Mouse (Mus musculus): ENCODE results near the gene Gtsf1l. TPM values are rescaled to one million over a fixed set of nuclear protein-coding genes. Genes with fewer than 3 reads are reported as not detected.

Gene Gtsf1l
- polyA plus RNA-seq, 1 experiment from 2014 or later: not detected

DNA sequence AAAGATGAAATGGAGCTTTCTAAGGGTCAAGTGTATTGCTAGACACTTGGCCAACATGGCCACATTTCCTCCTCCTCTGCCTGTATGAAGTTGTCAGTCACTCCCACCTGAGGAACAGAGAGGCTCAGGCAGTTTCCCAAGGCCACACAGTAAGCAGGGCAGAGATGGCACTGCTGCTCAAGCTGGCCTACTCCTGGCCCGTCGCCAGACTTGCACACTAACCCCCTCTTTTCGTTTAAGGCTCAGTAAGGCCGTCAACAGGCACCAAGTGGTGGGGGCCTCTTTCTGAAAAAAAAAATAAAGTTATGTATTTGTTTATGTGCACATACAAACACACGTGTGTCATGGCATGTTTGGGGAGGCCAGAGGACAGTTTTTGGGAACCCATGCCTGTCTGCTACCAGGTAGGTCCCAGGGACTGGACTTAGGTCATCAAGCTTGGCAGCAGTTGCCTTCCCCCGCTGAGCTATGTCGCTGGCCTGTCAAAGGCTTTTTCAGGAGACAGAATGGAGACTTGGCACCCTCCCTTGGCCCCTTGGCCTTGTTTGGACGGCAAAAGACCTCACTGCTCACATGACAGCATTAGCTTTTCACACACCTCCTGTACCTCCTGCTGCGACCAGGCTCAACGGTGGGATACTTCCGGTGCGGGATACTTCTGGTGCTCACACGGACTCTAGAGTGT is 16.6 kb upstream of the Gtsf1l start:
- Histone ChIP-seq H3K27me3 (ENCODE audit: low read depth, poor library complexity, severe bottlenecking) (peaks cover 43% of the 10 kb centered on the region), H3K4me3 (no peak overlapping the region), H3K9me3 (replicated peaks) (no peaks in the 10 kb centered on the region), H3K36me3 (no peaks in the 10 kb centered on the region), H3K4me1 (peaks cover 60% of the 10 kb centered on the region), H3K27ac (replicated peaks) (0 out of 2 replicates have a peak overlapping the region, but pooled peaks have one; percentile 4)
- no peak for DNase-seq (ENCODE audit: low spot score)
- 82% methylated on average over 13 of the region's 13 CpGs for whole genome bisulfite sequencing

- Histone ChIP-seq H3K4me1 (peaks cover 54% of the 10 kb centered on the region), H3K4me3 (no peak overlapping the region), H3K36me3 (no peaks in the 10 kb centered on the region), H3K27ac (replicated peaks) (peak overlapping the region; percentile 61; the same call in 1 of the 2 replicates), H3K9me3 (replicated peaks) (no peaks in the 10 kb centered on the region), H3K27me3 (ENCODE audit: low read depth, poor library complexity, severe bottlenecking) (peaks cover 45% of the 10 kb centered on the region)
- no peak for DNase-seq (ENCODE audit: low spot score)
- 76% methylated on average over 18 of the region's 18 CpGs for WGBS
Observed at GRCm38 (mm10) chr2:163102900-163103653, 15.4 kb upstream of the Gtsf1l start.

DNA sequence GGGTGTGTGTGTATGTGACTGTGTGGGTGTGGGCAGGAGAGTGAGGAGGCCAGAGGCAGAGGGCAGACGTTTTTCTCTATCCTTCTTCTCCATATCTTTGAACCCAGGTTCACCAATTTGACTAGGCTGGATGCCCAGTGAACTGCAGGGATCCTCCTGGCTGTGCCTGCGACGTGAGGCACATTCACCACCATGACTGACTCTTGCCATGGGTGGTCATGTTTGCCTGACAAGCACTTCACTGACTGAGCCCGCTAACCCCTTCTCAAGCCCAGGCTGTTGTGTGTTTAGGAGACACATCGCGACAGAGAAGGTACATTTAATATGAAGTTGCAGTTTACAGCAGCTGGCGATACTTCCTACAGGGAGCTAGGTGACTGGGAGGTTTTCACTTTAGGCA is 14.6 kb upstream of the Gtsf1l start:
- no peaks in the 10 kb centered on the region for H3K9me3 ChIP-seq (replicated peaks)
- DNase-seq (ENCODE audit: low spot score): no peak
- H3K27ac ChIP-seq (replicated peaks): peak overlapping the region; percentile 61
- peaks cover 42% of the 10 kb centered on the region for H3K27me3 ChIP-seq (ENCODE audit: low read depth, poor library complexity, severe bottlenecking)
- WGBS: 72% methylated on average over 7 of the region's 7 CpGs
- no peak overlapping the region for H3K4me3 ChIP-seq
- H3K4me1 ChIP-seq: peaks cover 50% of the 10 kb centered on the region
- H3K36me3 ChIP-seq: no peaks in the 10 kb centered on the region

DNA sequence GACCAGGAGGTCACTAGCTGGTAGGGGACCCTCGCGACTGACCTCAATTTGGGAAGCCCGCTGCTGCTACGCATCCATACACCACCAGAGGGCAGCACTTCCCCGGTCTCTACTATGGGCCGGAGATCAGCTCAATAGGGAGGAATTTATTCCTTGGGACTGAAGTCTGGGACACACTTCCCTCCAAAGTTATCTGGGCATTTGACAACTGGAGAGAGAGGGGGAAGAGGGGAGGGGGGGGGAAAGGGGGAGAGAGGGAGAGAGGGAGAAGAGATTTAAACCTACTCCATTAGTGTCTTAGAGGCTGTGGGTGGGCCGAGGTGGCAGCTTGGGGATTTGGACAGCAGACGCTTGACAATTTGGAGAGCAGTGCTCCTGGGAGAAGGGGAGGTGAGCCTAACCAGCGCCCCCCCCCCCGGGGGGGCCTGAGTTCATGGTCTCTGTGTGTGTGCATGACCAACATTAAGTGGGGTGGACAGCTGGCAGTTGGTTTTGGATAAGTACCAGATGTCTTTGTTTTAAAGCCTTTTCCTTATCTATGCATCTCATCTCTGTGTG is 14.1 kb upstream of the Gtsf1l start:
- Histone ChIP-seq H3K36me3 (no peaks in the 10 kb centered on the region), H3K4me1 (peaks cover 50% of the 10 kb centered on the region), H3K9me3 (replicated peaks) (no peaks in the 10 kb centered on the region), H3K27me3 (ENCODE audit: low read depth, poor library complexity, severe bottlenecking) (peaks cover 42% of the 10 kb centered on the region), H3K27ac (replicated peaks) (peak overlapping the region; percentile 61), H3K4me3 (no peak overlapping the region)
- peak; percentile 90 for DNase-seq (ENCODE audit: low spot score)
- 3% methylated on average over 10 of the region's 10 CpGs for WGBS

- Histone ChIP-seq H3K27ac (replicated peaks) (no peak overlapping the region), H3K4me3 (no peak overlapping the region), H3K4me1 (peaks cover 50% of the 10 kb centered on the region), H3K36me3 (no peaks in the 10 kb centered on the region), H3K27me3 (ENCODE audit: low read depth, poor library complexity, severe bottlenecking) (peaks cover 42% of the 10 kb centered on the region), H3K9me3 (replicated peaks) (no peaks in the 10 kb centered on the region)
- DNase-seq (ENCODE audit: low spot score): no peak
- 80% methylated on average over 5 of the region's 5 CpGs for WGBS
Observed at GRCm38 (mm10) chr2:163100551-163100950, 12.9 kb upstream of the Gtsf1l start.

GRCm38 (mm10) chr2:163099919-163100318 is 12.3 kb upstream of the Gtsf1l start:
- Histone ChIP-seq H3K27me3 (ENCODE audit: low read depth, poor library complexity, severe bottlenecking) (peaks cover 42% of the 10 kb centered on the region), H3K27ac (replicated peaks) (no peak overlapping the region), H3K36me3 (no peaks in the 10 kb centered on the region), H3K4me1 (peaks cover 55% of the 10 kb centered on the region), H3K4me3 (no peak overlapping the region), H3K9me3 (replicated peaks) (no peaks in the 10 kb centered on the region)
- WGBS: 58% methylated on average over 8 of the region's 8 CpGs
- DNase-seq (ENCODE audit: low spot score): no peak

DNA sequence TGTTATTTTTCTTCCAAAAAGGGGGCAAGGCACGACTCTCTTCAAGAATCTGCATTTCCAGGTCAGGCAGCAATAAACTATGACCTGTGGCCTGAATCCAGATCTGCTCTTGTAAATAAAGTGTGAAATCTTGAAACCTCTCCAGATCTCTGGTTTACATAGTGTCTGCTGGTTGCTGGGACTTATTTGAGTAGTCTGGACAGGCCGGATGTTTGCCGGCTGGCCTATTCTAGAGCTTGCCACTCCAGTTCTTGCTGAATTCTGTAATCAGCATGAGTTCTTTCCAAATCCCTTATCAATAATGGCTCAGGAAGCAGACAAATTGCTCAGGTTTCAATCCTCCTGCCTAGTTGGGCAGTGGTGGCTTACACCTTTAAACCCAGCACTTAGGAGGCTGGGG is 8.1 kb upstream of the Gtsf1l start:
- 75% methylated on average over 3 of the region's 3 CpGs for WGBS
- H3K4me1 ChIP-seq: peaks cover 18% of the 10 kb centered on the region
- H3K4me3 ChIP-seq: no peak overlapping the region
- peaks cover 17% of the 10 kb centered on the region; the same call in 1 of the 2 replicates for H3K27me3 ChIP-seq (ENCODE audit: low read depth, poor library complexity, severe bottlenecking)
- H3K9me3 ChIP-seq (replicated peaks): no peaks in the 10 kb centered on the region
- DNase-seq (ENCODE audit: low spot score): no peak
- no peaks in the 10 kb centered on the region for H3K36me3 ChIP-seq
- H3K27ac ChIP-seq (replicated peaks): no peak overlapping the region

DNA sequence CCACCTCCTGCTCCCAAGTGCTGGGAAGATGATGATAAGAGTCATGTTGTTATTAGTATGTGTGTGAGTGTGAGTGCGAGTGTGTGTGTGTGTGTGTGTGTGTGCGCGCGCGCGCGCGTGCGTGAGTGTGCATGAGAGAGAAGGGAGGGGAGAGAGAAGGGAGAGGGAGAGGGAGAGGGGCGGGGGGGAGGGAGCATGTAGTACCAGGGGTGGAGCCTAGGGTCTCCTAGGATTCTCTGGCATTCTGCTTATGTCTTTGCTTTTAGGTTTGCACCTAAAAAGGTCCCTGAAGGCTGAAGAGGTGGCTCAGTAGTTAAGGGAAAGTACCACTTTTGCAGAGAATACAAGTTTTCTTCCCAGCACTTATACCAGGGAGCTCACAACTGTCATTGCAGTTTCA is 7.3 kb upstream of the Gtsf1l start:
- Histone ChIP-seq H3K9me3 (replicated peaks) (no peaks in the 10 kb centered on the region), H3K4me1 (peaks cover 17% of the 10 kb centered on the region), H3K36me3 (no peaks in the 10 kb centered on the region), H3K27ac (replicated peaks) (no peak overlapping the region), H3K27me3 (ENCODE audit: low read depth, poor library complexity, severe bottlenecking) (0 out of 2 replicates have a peak, but pooled peaks cover 9% of the 10 kb centered on the region), H3K4me3 (no peak overlapping the region)
- no peak for DNase-seq (ENCODE audit: low spot score)
- 95% methylated on average over 10 of the region's 10 CpGs for WGBS

GRCm38 (mm10) chr2:163089475-163090123 is 1.9 kb upstream of the Gtsf1l start:
- DNase-seq (ENCODE audit: low spot score): no peak
- 79% methylated on average over 5 of the region's 5 CpGs for WGBS
- H3K36me3 ChIP-seq: peaks cover 7% of the 10 kb centered on the region
- no peak overlapping the region for H3K27ac ChIP-seq (replicated peaks)
- no peaks in the 10 kb centered on the region for H3K27me3 ChIP-seq (ENCODE audit: low read depth, poor library complexity, severe bottlenecking)
- H3K4me3 ChIP-seq: no peak overlapping the region
- no peaks in the 10 kb centered on the region for H3K9me3 ChIP-seq (replicated peaks)
- H3K4me1 ChIP-seq: no peaks in the 10 kb centered on the region

DNA sequence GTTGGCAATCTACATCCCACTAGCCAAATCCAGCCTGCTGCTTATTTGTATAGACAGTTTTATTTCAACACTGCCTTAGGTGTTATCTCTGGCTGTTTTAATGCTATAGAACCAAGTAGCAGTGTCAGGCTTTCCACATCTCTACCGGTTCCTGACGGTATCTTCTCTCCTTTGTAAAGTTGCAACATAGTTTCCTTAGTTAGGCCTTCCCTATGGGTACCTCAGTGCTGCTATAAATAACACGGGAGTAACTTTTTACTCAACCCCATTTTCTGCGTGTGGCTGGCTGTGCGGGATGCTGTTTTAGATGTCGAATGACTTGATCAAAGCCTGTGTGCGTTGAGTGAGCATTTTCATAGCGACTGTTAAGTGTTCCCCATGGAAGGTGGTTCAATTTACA is 1.1 kb downstream of the Gtsf1l start:
- Histone ChIP-seq H3K9me3 (replicated peaks) (no peaks in the 10 kb centered on the region), H3K27ac (replicated peaks) (no peak overlapping the region), H3K4me3 (no peak overlapping the region), H3K27me3 (ENCODE audit: low read depth, poor library complexity, severe bottlenecking) (no peaks in the 10 kb centered on the region), H3K36me3 (peaks cover 33% of the 10 kb centered on the region), H3K4me1 (no peaks in the 10 kb centered on the region)
- WGBS: 88% methylated on average over 8 of the region's 8 CpGs
- DNase-seq (ENCODE audit: low spot score): no peak

DNA sequence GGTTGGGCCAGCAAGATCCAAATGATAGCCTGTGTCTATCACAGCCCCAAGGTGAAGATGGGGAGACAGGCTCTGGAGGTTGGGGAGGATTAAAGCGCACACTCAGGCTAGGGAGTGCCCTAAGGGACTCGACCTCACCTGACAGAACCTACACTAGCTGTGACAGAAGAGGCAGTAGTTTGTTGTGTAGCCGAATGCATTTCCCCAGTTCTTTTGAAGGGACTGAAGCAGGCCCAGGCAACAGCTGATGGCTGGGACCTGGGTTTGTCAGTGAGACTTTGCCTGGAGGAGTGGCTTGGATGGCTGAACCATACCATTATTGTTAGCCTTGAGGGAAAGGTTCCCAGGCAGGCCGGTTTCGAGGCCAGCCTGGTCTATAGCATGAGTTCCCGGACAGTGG is 2.6 kb downstream of the Gtsf1l start:
- WGBS: 88% methylated on average over 6 of the region's 6 CpGs
- Histone ChIP-seq H3K4me1 (no peaks in the 10 kb centered on the region), H3K27ac (replicated peaks) (no peak overlapping the region), H3K4me3 (no peak overlapping the region), H3K27me3 (ENCODE audit: low read depth, poor library complexity, severe bottlenecking) (no peaks in the 10 kb centered on the region), H3K9me3 (replicated peaks) (no peaks in the 10 kb centered on the region), H3K36me3 (peaks cover 45% of the 10 kb centered on the region)
- no peak for DNase-seq (ENCODE audit: low spot score)

DNA sequence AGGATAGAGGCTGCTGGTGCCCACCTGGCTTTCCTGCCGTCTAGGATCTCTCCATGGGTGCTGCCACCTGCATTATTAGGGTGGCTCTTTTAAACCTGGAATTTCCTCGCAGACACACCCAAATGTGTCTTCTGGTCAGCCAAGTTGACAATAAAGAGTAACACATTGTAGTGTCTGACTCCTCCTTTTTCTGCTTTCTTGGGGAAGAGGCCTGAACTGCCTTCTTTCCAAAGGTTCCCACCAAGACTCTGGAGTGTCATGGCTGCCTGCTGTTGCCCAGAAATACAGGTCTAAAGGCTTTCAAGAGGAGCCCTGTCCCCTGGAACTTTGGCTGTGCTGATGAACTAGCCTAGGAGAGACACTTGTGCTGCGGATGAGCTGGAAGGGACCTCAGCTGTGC is 3.1 kb downstream of the Gtsf1l start:
- Histone ChIP-seq H3K27ac (replicated peaks) (no peak overlapping the region), H3K4me1 (no peaks in the 10 kb centered on the region), H3K27me3 (ENCODE audit: low read depth, poor library complexity, severe bottlenecking) (no peaks in the 10 kb centered on the region), H3K4me3 (no peak overlapping the region), H3K36me3 (peaks cover 50% of the 10 kb centered on the region), H3K9me3 (replicated peaks) (no peaks in the 10 kb centered on the region)
- DNase-seq (ENCODE audit: low spot score): no peak
- 90% methylated on average over 3 of the region's 3 CpGs for WGBS

All from midbrain, embryonic 10.5 days (tissue).